Mouse (Mus musculus): Measurements from ENCODE around the gene Ppm1j. TPM values are rescaled to one million over a fixed set of nuclear protein-coding genes. Genes with fewer than 3 reads are reported as not detected.

The Ppm1j gene
- total and polyA plus RNA-seq, 2 experiments from 2014 or later: 0.22 to 1.3 TPM

GRCm38 (mm10) chr3:104788075-104788474 is 7.2 kb downstream of the Ppm1j start, which contains the start of gene Rhoc:
Gene Rhoc, plus strand, starts transcription at chr3:104788375.
- H3K4me1 ChIP-seq (ENCODE audit: insufficient read depth, low read length): no peaks in the 10 kb centered on the region; the same call in 1 of the 2 replicates
- peak within 1 kb of the TSS; percentile 97 for H3K4me2 ChIP-seq (ENCODE audit: low read depth, low read length, poor library complexity, severe bottlenecking)
- ATAC-seq (ENCODE audit: low FRiP score) (no peak), DNase-seq (ENCODE audit: low spot score) (no peak)
- no peaks in the 10 kb centered on the region for H3K36me3 ChIP-seq (ENCODE audit: insufficient read depth, low read length)
- WGBS: 35% methylated on average over 3 of the region's 3 CpGs
- 0 out of 2 replicates have a peak within 1 kb of the TSS, but pooled peaks have one; percentile 26 for H3K27ac ChIP-seq (ENCODE audit: low read depth, low read length)
- H3K27me3 ChIP-seq (ENCODE audit: insufficient read depth, low read length): peaks cover 34% of the 10 kb centered on the region; the same call in 1 of the 2 replicates
- no peak for TF ChIP-seq CTCF (IDR thresholded peaks at IDR 0.05)
- peak within 1 kb of the TSS; percentile 55 for H3K9ac ChIP-seq (replicated peaks; ENCODE audit: low read length, poor library complexity, severe bottlenecking)
- no peaks in the 10 kb centered on the region for H3K9me3 ChIP-seq (ENCODE audit: low read length)
- peak within 1 kb of the TSS; percentile 53 for H3K4me3 ChIP-seq (ENCODE audit: low read depth, low read length)

- Histone ChIP-seq H3K4me3 (ENCODE audit: low read depth, low read length) (peak overlapping the region; percentile 53), H3K4me1 (ENCODE audit: insufficient read depth, low read length) (no peaks in the 10 kb centered on the region; the same call in 1 of the 2 replicates), H3K9me3 (ENCODE audit: low read length) (no peaks in the 10 kb centered on the region), H3K9ac (replicated peaks; ENCODE audit: low read length, poor library complexity, severe bottlenecking) (peak overlapping the region; percentile 55), H3K27me3 (ENCODE audit: insufficient read depth, low read length) (peaks cover 28% of the 10 kb centered on the region; the same call in 1 of the 2 replicates), H3K36me3 (ENCODE audit: insufficient read depth, low read length) (no peaks in the 10 kb centered on the region), H3K4me2 (ENCODE audit: low read depth, low read length, poor library complexity, severe bottlenecking) (peak overlapping the region; percentile 97), H3K27ac (ENCODE audit: low read depth, low read length) (0 out of 2 replicates have a peak overlapping the region, but pooled peaks have one; percentile 26)
- DNase-seq (ENCODE audit: low spot score): peak; percentile 78
- TF ChIP-seq CTCF (IDR thresholded peaks at IDR 0.05): peak; percentile 72
- ATAC-seq (ENCODE audit: low FRiP score): peak; percentile 78
- WGBS: under 1% methylated on average over 41 of the region's 52 CpGs
Measured at GRCm38 (mm10) chr3:104788561-104789311, 7.9 kb downstream of the Ppm1j start.

GRCm38 (mm10) chr3:104789312-104789605 is 8.4 kb downstream of the Ppm1j start:
- Histone ChIP-seq H3K9ac (replicated peaks; ENCODE audit: low read length, poor library complexity, severe bottlenecking) (peak overlapping the region; percentile 55), H3K27ac (ENCODE audit: low read depth, low read length) (0 out of 2 replicates have a peak overlapping the region, but pooled peaks have one; percentile 26), H3K4me1 (ENCODE audit: insufficient read depth, low read length) (no peaks in the 10 kb centered on the region; the same call in 1 of the 2 replicates), H3K27me3 (ENCODE audit: insufficient read depth, low read length) (peaks cover 23% of the 10 kb centered on the region; the same call in 1 of the 2 replicates), H3K4me2 (ENCODE audit: low read depth, low read length, poor library complexity, severe bottlenecking) (peak overlapping the region; percentile 97), H3K36me3 (ENCODE audit: insufficient read depth, low read length) (no peaks in the 10 kb centered on the region), H3K9me3 (ENCODE audit: low read length) (no peaks in the 10 kb centered on the region), H3K4me3 (ENCODE audit: low read depth, low read length) (peak overlapping the region; percentile 53)
- DNase-seq (ENCODE audit: low spot score) (no peak), ATAC-seq (ENCODE audit: low FRiP score) (peak; percentile 20; the same call in 1 of the 2 replicates)
- 6% methylated on average over 10 of the region's 10 CpGs for WGBS
- no peak for TF ChIP-seq CTCF (IDR thresholded peaks at IDR 0.05)

- TF ChIP-seq CTCF (IDR thresholded peaks at IDR 0.05): no peak
- Histone ChIP-seq H3K27me3 (ENCODE audit: insufficient read depth, low read length) (peaks cover 22% of the 10 kb centered on the region; the same call in 1 of the 2 replicates), H3K4me2 (ENCODE audit: low read depth, low read length, poor library complexity, severe bottlenecking) (peak overlapping the region; percentile 97), H3K4me1 (ENCODE audit: insufficient read depth, low read length) (no peaks in the 10 kb centered on the region; the same call in 1 of the 2 replicates), H3K9ac (replicated peaks; ENCODE audit: low read length, poor library complexity, severe bottlenecking) (0 out of 2 replicates have a peak overlapping the region, but pooled peaks have one; percentile 0), H3K36me3 (ENCODE audit: insufficient read depth, low read length) (no peaks in the 10 kb centered on the region), H3K27ac (ENCODE audit: low read depth, low read length) (0 out of 2 replicates have a peak overlapping the region, but pooled peaks have one; percentile 26), H3K9me3 (ENCODE audit: low read length) (no peaks in the 10 kb centered on the region), H3K4me3 (ENCODE audit: low read depth, low read length) (peak overlapping the region; percentile 53)
- peak; percentile 42 for DNase-seq (ENCODE audit: low spot score)
- ATAC-seq (ENCODE audit: low FRiP score): no peak
- 40% methylated on average over 13 of the region's 13 CpGs for WGBS
Measured at GRCm38 (mm10) chr3:104789822-104790221, 9.0 kb downstream of the Ppm1j start.

GRCm38 (mm10) chr3:104790401-104790937 is 9.6 kb downstream of the Ppm1j start:
- ATAC-seq (ENCODE audit: low FRiP score) (0 out of 2 replicates have a peak, but pooled peaks have one; percentile 1), DNase-seq (ENCODE audit: low spot score) (no peak)
- Histone ChIP-seq H3K4me2 (ENCODE audit: low read depth, low read length, poor library complexity, severe bottlenecking) (peak overlapping the region; percentile 97), H3K4me1 (ENCODE audit: insufficient read depth, low read length) (no peaks in the 10 kb centered on the region; the same call in 1 of the 2 replicates), H3K9me3 (ENCODE audit: low read length) (no peaks in the 10 kb centered on the region), H3K36me3 (ENCODE audit: insufficient read depth, low read length) (peaks cover 3% of the 10 kb centered on the region; the same call in 1 of the 2 replicates), H3K4me3 (ENCODE audit: low read depth, low read length) (peak overlapping the region; percentile 53; the same call in 1 of the 2 replicates), H3K9ac (replicated peaks; ENCODE audit: low read length, poor library complexity, severe bottlenecking) (0 out of 2 replicates have a peak overlapping the region, but pooled peaks have one; percentile 14), H3K27me3 (ENCODE audit: insufficient read depth, low read length) (peaks cover 20% of the 10 kb centered on the region; the same call in 1 of the 2 replicates), H3K27ac (ENCODE audit: low read depth, low read length) (0 out of 2 replicates have a peak overlapping the region, but pooled peaks have one; percentile 0)
- WGBS: 40% methylated on average over 6 of the region's 6 CpGs
- no peak for TF ChIP-seq CTCF (IDR thresholded peaks at IDR 0.05)

Data from midbrain, postnatal 0 days (tissue).